Mouse (Mus musculus) embryonic fibroblast, embryonic 13.5 days (primary cell): ENCODE results near the gene Clp1.

ENCODE experiments used
- CTCF ChIP-seq: IDR thresholded peaks from 2 replicates; pipeline ENCODE4 v1.5.1; 2011; ENCODE audit warnings: mild to moderate bottlenecking, control low read depth, low read length, moderate library complexity, borderline replicate concordance; ENCODE audit not compliant: insufficient read depth
- POLR2A ChIP-seq: IDR thresholded peaks from 2 replicates; pipeline ENCODE4 v1.6.1; 2011; ENCODE audit warnings: low read depth, mild to moderate bottlenecking, control low read depth, low read length, moderate library complexity

DNA sequence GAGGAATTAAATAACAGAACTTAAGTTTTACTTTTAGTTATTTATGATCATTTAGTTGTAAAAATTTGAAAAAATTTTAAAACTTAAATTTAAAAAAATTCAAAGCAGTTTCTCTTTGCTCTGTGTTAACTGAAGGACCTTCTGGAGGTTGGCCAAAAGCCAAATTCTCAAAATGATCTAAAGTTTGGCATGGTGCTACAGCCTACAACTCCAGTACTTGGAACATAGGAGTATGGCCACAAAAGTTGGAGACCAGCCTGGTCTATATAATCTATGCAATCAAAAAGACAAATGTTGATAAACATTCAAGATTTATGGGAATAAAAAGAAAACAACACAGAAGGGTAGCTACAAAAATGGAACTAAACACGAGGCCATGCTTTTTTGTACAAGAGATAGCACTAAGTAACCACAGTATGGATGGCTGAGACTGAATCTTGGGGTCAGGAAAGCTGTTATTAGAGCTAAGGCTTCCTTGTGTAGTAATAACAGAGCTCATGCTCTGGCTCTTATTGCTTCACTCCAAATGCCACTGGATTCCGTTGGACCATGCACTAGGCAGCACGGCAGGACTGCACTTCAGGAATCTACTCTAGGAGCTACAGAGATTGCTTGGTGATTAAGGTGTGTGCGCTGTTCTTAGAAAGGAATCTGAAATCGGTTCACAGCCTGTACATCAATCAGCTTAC, 32.0 kb downstream of the Clp1 start:
- TF ChIP-seq CTCF (no peak), POLR2A (no peak)
